Mouse (Mus musculus) c-Kit-positive CD71-positive TER-119-negative erythroid progenitor cells, embryonic 14.5 days (primary cell): ENCODE measurements around the gene Golga2.
"Not testable (repeated sequence)": the region's sequence is repeated elsewhere in the genome, so short reads cannot be mapped to it uniquely, and the experiment has no call there.

Experiments
- DNase-seq: peaks from one replicate; pipeline ENCODE4 v3.0.0-alpha.2; 2013; ENCODE audit warnings: low read depth

The Golga2 gene

GRCm38 (mm10) chr2:32288371-32288931, 1.3 kb downstream of the Golga2 start:
- peak; percentile 40 for DNase-seq

DNA sequence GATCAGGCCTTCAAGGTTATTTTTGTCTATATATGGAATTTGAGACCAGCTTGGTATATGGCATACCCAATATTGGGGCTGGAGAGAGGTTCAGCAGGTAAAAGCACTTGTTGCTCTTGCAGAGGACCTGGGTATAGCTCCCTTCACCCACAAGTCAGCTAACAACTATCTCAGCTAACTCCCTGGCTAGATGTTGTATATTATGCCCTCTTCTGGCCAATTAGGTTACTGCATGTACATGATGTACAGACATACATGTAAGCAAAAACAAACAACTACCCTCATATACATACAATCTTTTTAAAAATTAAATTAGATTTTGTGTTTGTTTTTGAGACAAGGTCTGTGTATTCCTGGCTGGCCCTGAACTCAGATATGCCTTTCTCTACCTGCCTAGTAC, 2.4 kb downstream of the Golga2 start:
- DNase-seq = peak; percentile 69

DNA sequence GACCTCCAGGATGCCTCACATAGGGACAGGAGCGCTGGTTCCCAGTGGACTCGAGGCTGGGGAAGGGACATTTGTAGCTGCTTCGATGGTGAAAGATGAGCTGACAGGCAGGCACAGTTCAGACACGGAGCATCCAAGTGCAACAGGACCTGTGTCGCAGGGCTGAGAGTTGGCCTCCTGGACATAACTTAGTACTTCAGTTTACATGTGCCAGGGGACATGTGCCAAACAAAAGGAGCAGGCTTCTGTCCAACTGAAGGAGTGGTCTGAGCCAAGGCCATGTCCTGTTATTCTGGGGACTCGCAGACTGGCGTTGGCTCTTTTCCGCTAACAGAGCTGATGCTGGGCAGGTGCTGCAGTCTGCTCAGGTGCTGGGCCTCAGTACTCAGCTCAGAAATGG, 7.2 kb downstream of the Golga2 start:
- no peak for DNase-seq

DNA sequence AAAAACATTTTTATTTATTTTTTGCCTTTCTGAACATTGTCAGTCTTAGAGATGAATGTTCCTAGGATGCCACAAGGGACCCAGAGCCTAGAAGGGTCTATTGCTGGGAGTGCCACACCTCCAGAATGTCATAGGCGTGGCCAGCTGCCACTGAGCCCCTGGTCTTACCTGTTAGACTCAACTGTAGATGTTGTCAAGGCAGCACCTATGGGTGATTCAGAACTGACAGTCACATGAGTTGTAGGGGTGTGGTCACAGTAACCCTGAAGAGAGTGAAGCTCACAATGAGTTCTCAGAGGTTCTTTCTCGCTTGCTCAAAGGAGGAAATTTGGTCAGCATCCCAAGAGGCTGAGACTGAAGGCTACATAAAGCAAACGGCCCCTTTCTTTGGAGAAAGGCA, 8.1 kb downstream of the Golga2 start:
- DNase-seq = no peak

DNA sequence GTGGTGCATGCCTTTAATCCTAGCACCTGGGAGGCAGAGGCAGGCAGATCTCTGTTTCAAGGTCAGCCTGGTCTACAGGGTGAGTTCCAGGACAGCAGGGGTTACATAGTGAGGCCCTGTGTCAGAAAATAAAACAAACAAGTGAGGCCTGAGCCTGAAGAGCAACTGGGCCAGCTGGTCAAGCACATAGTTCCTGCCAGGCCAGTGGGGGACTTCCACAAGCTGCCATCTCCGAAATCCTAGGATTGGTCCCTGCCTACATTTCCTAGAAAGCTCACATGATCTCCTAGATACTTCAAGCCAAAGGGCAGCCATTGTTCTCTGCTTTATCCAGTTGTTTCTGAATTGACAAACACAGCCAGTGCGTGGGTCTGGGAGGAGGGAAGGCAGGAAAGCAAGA, 8.7 kb downstream of the Golga2 start:
- DNase-seq = not testable (repeated sequence)

DNA sequence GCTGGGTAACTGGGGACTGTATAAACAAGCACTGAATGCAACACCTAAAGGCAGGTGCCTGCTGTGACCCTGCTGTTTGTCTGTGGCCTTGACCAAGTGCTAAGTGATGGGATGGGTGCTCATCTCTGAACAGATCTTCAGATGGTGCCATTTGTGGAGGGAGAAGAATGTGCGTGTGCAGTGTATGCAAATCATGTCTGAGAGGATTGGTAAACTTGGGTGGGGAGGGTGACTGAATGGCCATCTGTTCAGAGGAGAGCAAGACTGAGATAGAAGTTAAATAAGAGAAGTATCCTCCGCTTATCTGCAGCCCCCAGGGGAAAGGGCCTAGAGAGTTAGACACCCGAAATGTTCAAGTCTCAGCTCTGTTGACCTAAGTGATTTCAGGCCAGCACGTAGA, 12.3 kb downstream of the Golga2 start:
- no peak for DNase-seq

DNA sequence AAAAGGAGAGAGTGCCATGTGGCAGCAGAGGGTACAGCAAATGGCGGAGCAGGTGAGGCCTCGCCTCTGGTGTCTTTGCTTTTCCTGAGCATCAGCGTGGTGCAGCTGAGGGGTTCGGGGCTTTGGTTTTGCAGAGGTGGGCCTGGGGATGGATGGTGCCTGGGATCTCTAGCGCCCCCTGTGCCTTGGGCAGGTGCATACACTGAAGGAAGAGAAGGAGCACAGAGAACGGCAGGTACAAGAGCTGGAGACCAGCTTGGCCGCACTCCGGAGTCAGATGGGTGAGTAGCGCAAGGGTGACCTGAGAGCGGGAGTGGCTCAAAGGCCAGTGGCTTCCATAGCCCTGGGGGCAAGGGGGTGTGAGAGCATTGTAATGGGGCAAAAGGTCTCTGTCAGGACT, 15.8 kb downstream of the Golga2 start:
- no peak for DNase-seq

GRCm38 (mm10) chr2:32304145-32304832, 17.1 kb downstream of the Golga2 start:
- DNase-seq = peak; percentile 38

DNA sequence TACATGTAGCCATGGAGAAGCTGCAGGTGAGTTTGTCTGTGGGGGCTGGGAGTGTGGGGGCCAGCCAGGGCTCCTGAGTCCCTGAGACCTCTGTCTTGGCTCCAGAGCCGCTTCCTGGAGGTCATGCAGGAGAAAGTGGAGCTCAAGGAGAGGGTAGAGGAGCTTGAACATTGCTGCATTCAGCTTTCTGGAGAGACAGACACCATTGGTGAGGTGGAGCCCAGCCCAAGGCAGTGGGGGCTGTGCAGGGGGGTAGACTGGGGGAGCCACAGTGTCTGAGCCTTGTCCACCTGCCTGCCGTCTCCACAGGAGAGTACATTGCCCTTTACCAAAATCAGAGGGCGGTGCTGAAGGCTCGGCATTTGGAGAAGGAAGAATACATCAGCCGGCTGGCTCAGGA, 18.5 kb downstream of the Golga2 start:
- DNase-seq = no peak

- DNase-seq = no peak
Observed at GRCm38 (mm10) chr2:32306176-32306575, 19.0 kb downstream of the Golga2 start.

GRCm38 (mm10) chr2:32307247-32307798, 20.1 kb downstream of the Golga2 start:
- no peak for DNase-seq

GRCm38 (mm10) chr2:32307941-32308760, 21.0 kb downstream of the Golga2 start:
- DNase-seq = peak; percentile 51

DNA sequence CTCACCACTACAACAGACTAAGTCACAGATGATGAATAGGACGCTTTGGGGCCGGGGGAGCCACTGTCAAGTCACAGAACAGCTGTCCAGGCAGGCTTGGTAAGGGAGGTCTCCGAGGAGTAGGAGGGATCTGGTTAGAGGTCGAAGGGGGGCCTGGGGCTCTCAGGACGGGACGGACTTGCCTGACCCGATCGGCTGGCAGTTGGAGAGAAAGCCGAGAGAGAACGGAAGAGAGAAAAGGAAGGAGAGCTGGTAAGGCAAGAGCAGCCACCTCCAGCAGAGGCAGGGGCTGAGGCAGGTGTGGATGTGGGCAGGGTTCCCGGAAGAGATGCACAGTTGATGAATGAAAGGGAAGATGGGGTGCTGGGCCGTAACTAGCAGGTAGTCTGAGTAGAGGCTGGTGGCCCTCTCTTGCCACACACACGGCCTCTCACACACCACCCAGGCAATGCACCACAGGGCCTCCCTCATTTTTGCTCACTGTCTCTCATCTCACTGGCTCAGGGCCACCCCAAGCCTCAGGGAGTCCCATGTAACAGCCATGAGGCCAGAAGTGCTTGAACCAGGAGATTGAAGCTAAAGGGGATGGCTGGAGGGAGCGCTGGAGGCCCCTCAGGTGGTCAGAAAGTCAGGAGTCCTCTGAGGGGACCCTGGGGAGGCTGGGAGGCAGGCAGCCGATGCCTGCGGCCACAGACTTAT, 21.8 kb downstream of the Golga2 start:
- no peak for DNase-seq

GRCm38 (mm10) chr2:32310096-32310845, 23.1 kb downstream of the Golga2 start:
- DNase-seq = no peak

GRCm38 (mm10) chr2:32311443-32312317, 24.5 kb downstream of the Golga2 start:
- no peak for DNase-seq

- peak; percentile 70 for DNase-seq
Observed at GRCm38 (mm10) chr2:32312318-32312964, 25.3 kb downstream of the Golga2 start.

DNA sequence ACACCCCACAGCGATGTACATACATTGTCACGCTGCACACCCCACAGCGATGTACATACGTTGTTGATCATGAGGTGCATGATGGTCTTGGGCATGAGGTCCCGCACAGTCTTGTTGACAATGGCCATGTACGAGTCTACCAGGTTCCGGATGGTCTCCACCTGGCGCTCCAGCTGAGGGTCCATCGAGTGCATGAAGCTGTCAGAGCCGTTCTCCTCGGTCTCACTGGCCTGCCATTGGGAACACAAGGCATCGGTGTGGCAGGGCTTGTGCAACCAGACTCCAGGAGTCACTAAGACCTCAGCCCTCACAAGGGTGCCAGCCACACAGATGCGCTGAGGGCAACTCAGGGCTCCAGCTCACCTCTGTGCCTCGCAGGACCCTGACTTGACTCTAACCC, 27.6 kb downstream of the Golga2 start:
- no peak for DNase-seq

DNA sequence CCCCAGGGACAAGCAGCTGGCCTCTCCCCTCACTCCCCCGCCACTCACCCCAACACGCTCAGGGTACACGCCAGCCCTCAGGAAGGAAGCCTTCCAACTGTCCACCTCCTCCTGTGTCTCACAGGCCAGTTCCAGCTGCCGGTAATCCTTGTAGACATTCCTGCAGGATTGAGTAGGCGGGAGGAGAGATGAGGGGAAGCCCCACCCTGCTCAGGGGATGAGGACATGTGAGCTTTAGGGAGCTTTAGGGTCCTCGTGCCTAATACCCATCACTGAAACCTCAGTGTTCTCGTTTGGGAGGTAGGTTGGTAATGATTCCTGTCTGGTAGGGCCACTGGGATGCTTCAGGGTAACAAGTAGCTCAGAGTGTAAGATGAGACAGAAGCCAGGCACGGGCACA, 28.6 kb downstream of the Golga2 start:
- no peak for DNase-seq

GRCm38 (mm10) chr2:32316887-32317656, 29.9 kb downstream of the Golga2 start:
- no peak for DNase-seq
